Mouse (Mus musculus): ENCODE data around the gene Trmt11. TPM values are rescaled to one million over a fixed set of nuclear protein-coding genes. Genes with fewer than 3 reads are reported as not detected.
"Not testable (repeated sequence)": the region's sequence is repeated elsewhere in the genome, so short reads cannot be mapped to it uniquely, and the experiment has no call there.

The Trmt11 gene
- polyA plus RNA-seq, 1 experiment: 1.6 TPM

DNA sequence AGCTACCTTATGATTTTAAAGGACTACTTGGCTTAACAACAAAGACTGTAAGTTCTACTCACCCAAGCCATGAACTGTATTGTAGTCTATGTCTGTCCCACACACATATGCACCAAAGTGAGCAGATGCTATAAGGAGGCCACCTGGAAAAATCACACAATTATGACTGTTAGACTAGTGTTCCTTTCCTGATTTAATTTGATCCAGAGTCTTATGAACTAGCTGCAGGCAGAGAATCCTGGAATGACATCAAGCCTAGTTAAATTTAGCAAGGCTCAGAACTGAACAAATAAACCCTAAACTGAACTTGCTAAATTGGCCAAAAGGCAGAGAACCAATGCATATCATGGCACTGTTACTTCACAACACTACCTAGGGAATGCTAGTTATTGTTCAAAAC, 34.2 kb downstream of the Trmt11 start:
- no peaks in the 10 kb centered on the region for H3K4me1 ChIP-seq (ENCODE audit: control insufficient read depth, insufficient read depth, low read length)
- no peak for DNase-seq
- no peak for TF ChIP-seq CTCF (IDR thresholded peaks at IDR 0.05; ENCODE audit: insufficient read depth, low read length)
- no peak for TF ChIP-seq POLR2A (IDR thresholded peaks at IDR 0.05; ENCODE audit: borderline replicate concordance, extremely low read depth, low read depth, low read length)
- no peak overlapping the region for H3K4me3 ChIP-seq (replicated peaks; ENCODE audit: extremely low read depth, low read depth, low read length)

GRCm38 (mm10) chr10:30564651-30565050, 35.9 kb downstream of the Trmt11 start:
- DNase-seq: no peak

GRCm38 (mm10) chr10:30555686-30556578, 44.6 kb downstream of the Trmt11 start:
- no peak for TF ChIP-seq POLR2A (IDR thresholded peaks at IDR 0.05; ENCODE audit: borderline replicate concordance, extremely low read depth, low read depth, low read length)
- no peak for TF ChIP-seq CTCF (IDR thresholded peaks at IDR 0.05; ENCODE audit: insufficient read depth, low read length)
- Histone ChIP-seq H3K4me1 (ENCODE audit: control insufficient read depth, insufficient read depth, low read length) (no peaks in the 10 kb centered on the region), H3K4me3 (replicated peaks; ENCODE audit: extremely low read depth, low read depth, low read length) (no peak overlapping the region)
- 87% methylated on average over 11 of the region's 11 CpGs for WGBS
- no peak for DNase-seq

More at GRCm38 (mm10) chr10:30564651-30565050, 35.9 kb downstream of the Trmt11 start:
- H3K4me3 ChIP-seq (replicated peaks; ENCODE audit: extremely low read depth, low read depth, low read length): no peak overlapping the region
- 59% methylated on average over 3 of the region's 3 CpGs for WGBS
- H3K4me1 ChIP-seq (ENCODE audit: control insufficient read depth, insufficient read depth, low read length): no peaks in the 10 kb centered on the region
- TF ChIP-seq POLR2A (IDR thresholded peaks at IDR 0.05; ENCODE audit: borderline replicate concordance, extremely low read depth, low read depth, low read length) (no peak), CTCF (IDR thresholded peaks at IDR 0.05; ENCODE audit: insufficient read depth, low read length) (no peak)

- WGBS: 94% methylated on average over 1 of the region's 1 CpGs
- Histone ChIP-seq H3K4me1 (ENCODE audit: control insufficient read depth, insufficient read depth, low read length) (no peaks in the 10 kb centered on the region), H3K4me3 (replicated peaks; ENCODE audit: extremely low read depth, low read depth, low read length) (no peak overlapping the region)
- TF ChIP-seq POLR2A (IDR thresholded peaks at IDR 0.05; ENCODE audit: borderline replicate concordance, extremely low read depth, low read depth, low read length) (no peak), CTCF (IDR thresholded peaks at IDR 0.05; ENCODE audit: insufficient read depth, low read length) (no peak)
- DNase-seq: no peak
Observed at GRCm38 (mm10) chr10:30552377-30552776, 48.2 kb downstream of the Trmt11 start.

DNA sequence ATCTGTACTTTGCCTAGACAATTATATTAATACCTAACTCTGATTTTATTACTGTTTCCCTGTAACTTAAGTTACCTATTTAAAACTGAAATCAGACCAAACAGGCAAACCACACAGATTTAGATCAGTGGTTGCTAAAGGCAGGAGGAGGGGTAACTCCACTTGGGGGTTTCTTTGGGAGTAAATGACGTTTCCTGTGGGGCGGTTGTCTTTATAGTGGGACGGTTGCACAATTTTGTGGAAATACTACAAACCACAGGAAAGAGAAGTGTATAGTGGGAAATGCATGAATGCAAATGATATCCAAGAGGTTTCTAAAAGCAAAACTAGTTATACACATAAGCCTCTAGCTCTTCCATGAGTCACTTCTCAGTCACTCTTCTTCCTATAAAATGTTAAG, 50.6 kb downstream of the Trmt11 start:
- TF ChIP-seq POLR2A (IDR thresholded peaks at IDR 0.05; ENCODE audit: borderline replicate concordance, extremely low read depth, low read depth, low read length) (no peak), CTCF (IDR thresholded peaks at IDR 0.05; ENCODE audit: insufficient read depth, low read length) (no peak)
- WGBS: 75% methylated on average over 3 of the region's 3 CpGs
- no peak for DNase-seq
- no peak overlapping the region for H3K4me3 ChIP-seq (replicated peaks; ENCODE audit: extremely low read depth, low read depth, low read length)
- no peaks in the 10 kb centered on the region for H3K4me1 ChIP-seq (ENCODE audit: control insufficient read depth, insufficient read depth, low read length)

DNA sequence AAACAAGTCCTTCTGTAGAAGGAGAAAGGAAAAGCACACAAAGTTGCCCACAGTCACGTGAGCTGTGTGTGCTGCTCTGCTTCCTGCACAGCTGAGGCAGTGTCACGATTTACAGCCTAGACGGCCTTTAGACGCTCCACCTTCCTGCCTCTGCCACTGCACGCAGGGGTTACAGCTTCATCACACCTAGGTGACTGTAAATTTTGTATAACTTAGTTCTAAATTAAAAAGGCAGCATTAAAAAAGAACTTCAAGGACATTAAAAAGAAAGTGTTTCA, 62.1 kb downstream of the Trmt11 start:
- Histone ChIP-seq H3K4me1 (ENCODE audit: control insufficient read depth, insufficient read depth, low read length) (peaks cover 3% of the 10 kb centered on the region), H3K4me3 (replicated peaks; ENCODE audit: extremely low read depth, low read depth, low read length) (no peak overlapping the region)
- 48% methylated on average over 5 of the region's 5 CpGs for WGBS
- TF ChIP-seq POLR2A (IDR thresholded peaks at IDR 0.05; ENCODE audit: borderline replicate concordance, extremely low read depth, low read depth, low read length): no peak
- TF ChIP-seq CTCF (IDR thresholded peaks at IDR 0.05; ENCODE audit: insufficient read depth, low read length): no peak
- no peak for DNase-seq

DNA sequence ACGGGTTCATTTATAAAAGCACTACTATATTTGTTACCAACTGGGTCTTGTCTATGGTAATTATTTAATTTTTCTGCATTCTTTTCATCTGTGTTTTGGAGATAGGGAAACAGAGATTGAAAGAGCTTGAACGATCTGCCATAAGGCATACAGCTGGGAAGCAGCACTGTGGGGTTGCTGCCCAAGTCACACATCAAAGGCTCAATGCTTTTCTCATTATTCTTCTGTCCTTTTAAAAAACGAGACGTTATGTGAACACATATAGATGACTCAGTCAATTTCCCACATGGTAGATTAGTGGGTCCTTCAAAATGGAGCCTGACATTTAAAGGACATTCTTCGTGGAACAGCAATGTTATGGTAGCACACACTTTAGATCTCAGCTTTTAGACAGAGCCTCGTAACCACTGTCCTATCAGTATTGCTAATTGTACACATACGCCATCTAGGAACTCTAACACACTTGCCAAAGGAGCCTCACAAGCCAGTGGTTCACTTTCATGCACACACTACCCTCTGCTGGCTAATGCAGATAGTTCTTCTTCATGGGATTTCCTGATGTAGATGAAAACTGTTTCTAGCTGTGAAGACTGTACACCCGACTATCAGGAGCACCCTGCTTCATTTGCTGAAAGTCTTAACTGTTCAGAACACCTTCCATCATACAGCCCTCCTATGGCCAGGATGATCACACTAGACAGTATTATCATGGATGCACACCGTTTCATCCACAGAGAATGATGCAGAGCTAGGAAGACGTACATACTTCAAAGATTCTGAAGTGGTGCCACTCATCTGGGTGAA, 62.6 kb downstream of the Trmt11 start:
- WGBS: 65% methylated on average over 10 of the region's 10 CpGs
- no peak for DNase-seq
- H3K4me1 ChIP-seq (ENCODE audit: control insufficient read depth, insufficient read depth, low read length): peaks cover 3% of the 10 kb centered on the region
- TF ChIP-seq POLR2A (IDR thresholded peaks at IDR 0.05; ENCODE audit: borderline replicate concordance, extremely low read depth, low read depth, low read length) (no peak), CTCF (IDR thresholded peaks at IDR 0.05; ENCODE audit: insufficient read depth, low read length) (0 out of 2 replicates have a peak, but pooled peaks have one; percentile 20)
- H3K4me3 ChIP-seq (replicated peaks; ENCODE audit: extremely low read depth, low read depth, low read length): no peak overlapping the region

DNA sequence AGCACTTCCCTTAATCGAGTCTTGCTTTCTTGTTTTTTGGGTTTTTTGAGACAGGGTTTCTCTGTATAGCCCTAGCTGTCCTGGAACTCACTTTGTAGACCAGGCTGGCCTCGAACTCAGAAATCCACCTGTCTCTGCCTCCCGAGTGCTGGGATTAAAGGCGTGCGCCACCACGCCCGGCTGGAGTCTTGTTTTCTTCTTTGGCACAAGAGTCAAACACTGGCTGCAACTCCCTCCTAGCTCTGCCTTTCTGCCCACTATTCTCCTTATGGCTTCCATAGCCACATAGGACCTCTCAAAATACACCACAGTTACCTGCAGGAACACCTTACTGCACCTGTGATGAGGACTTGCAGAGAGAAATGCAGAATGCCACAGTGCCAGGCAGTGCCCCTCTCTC, 64.6 kb downstream of the Trmt11 start:
- not testable (repeated sequence) for DNase-seq; H3K4me1 ChIP-seq (ENCODE audit: control insufficient read depth, insufficient read depth, low read length); H3K4me3 ChIP-seq (replicated peaks; ENCODE audit: extremely low read depth, low read depth, low read length)
- 97% methylated on average over 7 of the region's 7 CpGs for WGBS

GRCm38 (mm10) chr10:30527122-30527521, 73.4 kb downstream of the Trmt11 start:
- no peak for DNase-seq
- WGBS: 74% methylated on average over 1 of the region's 1 CpGs
- H3K4me1 ChIP-seq (ENCODE audit: control insufficient read depth, insufficient read depth, low read length): no peaks in the 10 kb centered on the region; the same call in 1 of the 2 replicates

DNA sequence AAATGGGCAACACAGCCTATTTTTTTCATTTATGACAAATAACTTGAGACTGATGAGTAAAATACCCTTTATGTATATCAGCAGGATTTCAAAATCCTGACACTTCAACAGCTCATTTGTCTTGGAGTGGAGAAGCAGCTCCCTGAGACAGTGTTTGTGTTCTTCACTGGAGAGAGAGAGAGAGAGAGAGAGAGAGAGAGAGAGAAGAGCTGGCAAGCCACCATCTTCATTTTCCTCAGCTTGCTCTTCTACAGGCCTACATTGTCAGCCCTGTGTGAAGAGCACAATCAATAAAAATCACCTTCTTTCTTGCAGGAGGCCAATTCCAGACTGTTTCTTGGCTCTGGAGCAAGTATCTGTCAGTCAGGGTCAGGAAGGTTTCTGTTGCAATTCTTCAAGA, 78.8 kb downstream of the Trmt11 start:
- no peak for DNase-seq
- no peak for TF ChIP-seq POLR2A (IDR thresholded peaks at IDR 0.05; ENCODE audit: borderline replicate concordance, extremely low read depth, low read depth, low read length)
- Histone ChIP-seq H3K4me1 (ENCODE audit: control insufficient read depth, insufficient read depth, low read length) (no peaks in the 10 kb centered on the region; the same call in 1 of the 2 replicates), H3K4me3 (replicated peaks; ENCODE audit: extremely low read depth, low read depth, low read length) (no peak overlapping the region)

More at GRCm38 (mm10) chr10:30527122-30527521, 73.4 kb downstream of the Trmt11 start:
- TF ChIP-seq CTCF (IDR thresholded peaks at IDR 0.05; ENCODE audit: insufficient read depth, low read length): no peak
- no peak for TF ChIP-seq POLR2A (IDR thresholded peaks at IDR 0.05; ENCODE audit: borderline replicate concordance, extremely low read depth, low read depth, low read length)
- no peak overlapping the region for H3K4me3 ChIP-seq (replicated peaks; ENCODE audit: extremely low read depth, low read depth, low read length)
